Mouse (Mus musculus): ENCODE measurements at regions not wholly inside any gene's neighbourhood (a gene's known extent, or its start where the extent isn't known, plus 50 kb on each side); places are given as distances from the start of the nearest gene placed in this dataset.

GRCm38 (mm10) chr9:35370895-35371294 is 50.0 kb upstream of the Cdon start:
- H3K27me3 ChIP-seq (ENCODE audit: control insufficient read depth, insufficient read depth, low read length) = no peaks in the 10 kb centered on the region
- 12% methylated on average over 3 of the region's 3 CpGs for WGBS
- 0 out of 2 replicates have a peak, but pooled peaks cover 3% of the 10 kb centered on the region for H3K4me1 ChIP-seq (ENCODE audit: control insufficient read depth, insufficient read depth, low read length)
- DNase-seq = peak in 1 of 2 experiments; percentile 76
- no peak overlapping the region for H3K4me3 ChIP-seq (replicated peaks; ENCODE audit: insufficient read depth, low read depth, low read length)
- no peak overlapping the region for H3K27ac ChIP-seq (ENCODE audit: insufficient read depth, low read length)
- TF ChIP-seq POLR2A (IDR thresholded peaks at IDR 0.05; ENCODE audit: borderline replicate concordance, insufficient read depth, low read length) = no peak
- no peak for TF ChIP-seq CTCF (IDR thresholded peaks at IDR 0.05; ENCODE audit: borderline replicate concordance, insufficient read depth, low read depth, low read length)
